Mouse (Mus musculus) kidney, adult 11 months (tissue): ENCODE data around the gene Fam50a.
"Not testable (repeated sequence)": the region's sequence is repeated elsewhere in the genome, so short reads cannot be mapped to it uniquely, and the experiment has no call there.

Experiments
- DNase-seq: peaks from one replicate; pipeline ENCODE4 v3.0.0; 2022

Gene Fam50a

GRCm38 (mm10) chrX:74330166-74330930 lies 17.5 kb downstream of the Fam50a start:
- DNase-seq, result no peak

- DNase-seq, result no peak
These were observed 40.0 kb downstream of the Fam50a start for GRCm38 (mm10) chrX:74352645-74353466.

- DNase-seq, result peak; percentile 77
These were observed 40.6 kb downstream of the Fam50a start, which contains the start of gene Lage3 for GRCm38 (mm10) chrX:74353467-74353770. Gene Lage3, minus strand, starts transcription at chrX:74353618.

- DNase-seq, result not testable (repeated sequence)
These were observed 44.2 kb downstream of the Fam50a start for GRCm38 (mm10) chrX:74357069-74357468.

GRCm38 (mm10) chrX:74359171-74359570 lies 46.3 kb downstream of the Fam50a start:
- DNase-seq, result peak; percentile 53

GRCm38 (mm10) chrX:74367512-74367911 lies 54.7 kb downstream of the Fam50a start:
- no peak for DNase-seq

GRCm38 (mm10) chrX:74368209-74368909 lies 55.5 kb downstream of the Fam50a start:
- DNase-seq, result peak; percentile 82
